Mouse (Mus musculus): ENCODE data around the gene Rabgap1l.

GRCm38 (mm10) chr1:160231013-160231412 is 562.0 kb downstream of the Rabgap1l start:
- TF ChIP-seq POLR2A (IDR thresholded peaks at IDR 0.05; ENCODE audit: low read depth, low read length): no peak
- no peak for TF ChIP-seq CTCF (conservative IDR thresholded peaks at IDR 0.05; ENCODE audit: insufficient read depth, insufficient read length, low read depth, low read length)
